Mouse (Mus musculus) spleen, adult 2 months (tissue): ENCODE measurements around the gene Exoc4.

Experiments used
- CTCF ChIP-seq: fragments of 200-500 bp; IDR thresholded peaks from 2 replicates; pipeline ENCODE4 v1.5.1; 2011; ENCODE audit warnings: mild to moderate bottlenecking, inconsistent platforms; ENCODE audit not compliant: insufficient read depth, insufficient read length, insufficient replicate concordance; ENCODE audit errors: extremely low read depth
- POLR2A ChIP-seq: fragments of 200-500 bp; IDR thresholded peaks from 2 replicates; pipeline ENCODE4 v1.6.1; 2011; ENCODE audit warnings: low read depth, low read length, inconsistent platforms

- no peak for TF ChIP-seq POLR2A
- TF ChIP-seq CTCF = no peak
Measured at GRCm38 (mm10) chr6:33618590-33618989, 369.7 kb downstream of the Exoc4 start.
